Mouse (Mus musculus) heart, embryonic 12.5 days (tissue): Measurements from ENCODE around the gene Arsg. TPM values are rescaled to one million over a fixed set of nuclear protein-coding genes. Genes with fewer than 3 reads are reported as not detected.

ENCODE experiments used
- ATAC-seq: fragments of 200-750 bp; cut with Nextera tagmentation; 2 replicates; pipeline ENCODE4 v1.8.0; 2017; ENCODE audit warnings: moderate TSS enrichment, moderate library complexity; ENCODE audit not compliant: insufficient number of reproducible peaks, low FRiP score
- H3K27ac ChIP-seq: fragments of 300-500 bp; sonication (generic); 2 replicates; pipeline ENCODE4 v1.5.1; 2016; ENCODE audit warnings: mild to moderate bottlenecking, moderate library complexity; ENCODE audit not compliant: poor library complexity, severe bottlenecking
- H3K27me3 ChIP-seq: fragments of 300-500 bp; sonication (generic); replicated peaks from 2 replicates; pipeline ENCODE4 v1.6.1; 2016; ENCODE audit warnings: mild to moderate bottlenecking, moderate library complexity
- H3K36me3 ChIP-seq: fragments of 300-500 bp; sonication (generic); 2 replicates; pipeline ENCODE4 v1.6.1; 2016; ENCODE audit warnings: mild to moderate bottlenecking, moderate library complexity
- H3K4me1 ChIP-seq: fragments of 300-500 bp; sonication (generic); replicated peaks from 2 replicates; pipeline ENCODE4 v1.6.1; 2016; ENCODE audit warnings: mild to moderate bottlenecking
- H3K4me2 ChIP-seq: fragments of 300-500 bp; sonication (generic); 2 replicates; pipeline ENCODE4 v1.6.1; 2016; ENCODE audit warnings: mild to moderate bottlenecking, moderate library complexity
- H3K4me3 ChIP-seq: fragments of 300-500 bp; sonication (generic); 2 replicates; pipeline ENCODE4 v1.5.1; 2016; ENCODE audit warnings: mild to moderate bottlenecking
- H3K9ac ChIP-seq: fragments of 300-500 bp; sonication (generic); 2 replicates; pipeline ENCODE4 v1.6.1; 2016; ENCODE audit warnings: mild to moderate bottlenecking, moderate library complexity
- H3K9me3 ChIP-seq: fragments of 300-500 bp; sonication (generic); replicated peaks from 2 replicates; pipeline ENCODE4 v1.6.1; 2016; ENCODE audit warnings: mild to moderate bottlenecking, moderate library complexity
- WGBS: fragments of 180-500 bp; shearing (Covaris S2); methylation state at CpG from one replicate; pipeline ENCODE4 v1.1.7; 2016; 5-methylcytosine and 5-hydroxymethylcytosine counted together
- polyA plus RNA-seq: library from polyadenylated mRNA; unstranded; fragments of >200 nt; fragmentation: Nextera tagmentation; extraction: Ambion mirVana; gene quantifications from 2 replicates; pipeline ENCODE4 v1.2.1, GENCODE M21; 2016

Arsg gene
- polyA plus RNA-seq, 1 experiment from 2014 or later: 5.7 TPM

DNA sequence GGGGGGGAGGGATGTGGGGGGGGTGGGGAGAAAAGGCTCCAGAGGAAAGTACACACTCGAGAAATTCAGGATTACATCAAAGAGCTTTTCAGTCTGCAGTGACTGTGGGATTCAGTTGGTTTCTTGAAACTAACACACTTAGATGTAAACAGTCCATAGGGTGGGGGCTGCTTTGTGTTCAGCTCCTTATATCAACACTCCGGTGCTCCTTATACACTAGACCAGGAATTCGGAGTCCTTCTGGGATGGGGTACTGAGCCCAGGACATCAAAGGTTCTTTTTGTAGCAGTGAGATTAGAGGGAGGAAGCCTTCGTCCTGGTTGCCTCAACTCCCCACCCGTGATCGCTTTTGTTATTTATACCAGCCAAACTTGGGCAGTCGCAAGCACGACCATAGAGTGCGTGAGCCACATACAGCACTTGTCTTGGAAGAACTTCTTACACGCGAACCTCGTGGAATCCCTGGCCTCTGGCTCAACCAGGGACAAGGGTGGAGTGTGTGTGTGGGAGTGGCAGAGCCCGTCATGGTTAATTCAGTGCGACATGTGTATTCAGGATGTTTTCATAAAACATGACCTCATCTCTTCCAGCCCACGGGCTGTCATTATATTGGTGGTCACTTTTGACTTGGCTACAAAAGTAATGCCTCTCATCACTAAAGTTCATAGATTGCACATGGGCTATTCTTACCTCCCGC is 73.3 kb downstream of the Arsg start:
- H3K9me3 ChIP-seq: no peaks in the 10 kb centered on the region
- no peak for ATAC-seq
- peaks cover 34% of the 10 kb centered on the region for H3K4me1 ChIP-seq
- 53% methylated on average over 16 of the region's 16 CpGs for WGBS
- H3K9ac ChIP-seq: no peak overlapping the region
- H3K36me3 ChIP-seq: no peaks in the 10 kb centered on the region
- H3K4me2 ChIP-seq: no peak overlapping the region
- H3K4me3 ChIP-seq: no peak overlapping the region
- 0 out of 2 replicates have a peak, but pooled peaks cover 2% of the 10 kb centered on the region for H3K27me3 ChIP-seq
- H3K27ac ChIP-seq: no peak overlapping the region

DNA sequence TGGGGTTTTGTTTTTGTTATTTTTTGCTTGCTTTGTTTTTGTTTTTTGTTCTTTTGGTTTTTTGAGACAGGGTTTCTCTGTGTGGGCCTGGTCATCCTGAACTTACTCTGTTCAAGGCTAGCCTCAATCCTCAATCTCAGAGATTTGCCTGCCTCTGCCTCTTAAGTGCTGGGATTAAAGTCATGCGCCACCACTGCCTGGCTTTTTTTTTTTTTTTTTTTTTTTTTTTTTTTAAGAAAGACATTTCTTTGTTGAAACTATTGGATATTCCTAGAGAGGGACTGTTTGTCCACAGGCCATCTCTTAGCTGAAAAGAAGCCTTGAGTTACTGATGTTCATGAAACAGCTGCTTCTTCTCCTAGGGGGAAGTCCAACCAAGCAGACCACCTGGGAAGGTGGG is 74.5 kb downstream of the Arsg start:
- Histone ChIP-seq H3K9me3 (no peaks in the 10 kb centered on the region), H3K4me3 (no peak overlapping the region), H3K27ac (no peak overlapping the region), H3K4me1 (peaks cover 34% of the 10 kb centered on the region), H3K27me3 (no peaks in the 10 kb centered on the region), H3K9ac (no peak overlapping the region), H3K36me3 (no peaks in the 10 kb centered on the region), H3K4me2 (no peak overlapping the region)
- WGBS: 94% methylated on average over 1 of the region's 1 CpGs
- no peak for ATAC-seq

DNA sequence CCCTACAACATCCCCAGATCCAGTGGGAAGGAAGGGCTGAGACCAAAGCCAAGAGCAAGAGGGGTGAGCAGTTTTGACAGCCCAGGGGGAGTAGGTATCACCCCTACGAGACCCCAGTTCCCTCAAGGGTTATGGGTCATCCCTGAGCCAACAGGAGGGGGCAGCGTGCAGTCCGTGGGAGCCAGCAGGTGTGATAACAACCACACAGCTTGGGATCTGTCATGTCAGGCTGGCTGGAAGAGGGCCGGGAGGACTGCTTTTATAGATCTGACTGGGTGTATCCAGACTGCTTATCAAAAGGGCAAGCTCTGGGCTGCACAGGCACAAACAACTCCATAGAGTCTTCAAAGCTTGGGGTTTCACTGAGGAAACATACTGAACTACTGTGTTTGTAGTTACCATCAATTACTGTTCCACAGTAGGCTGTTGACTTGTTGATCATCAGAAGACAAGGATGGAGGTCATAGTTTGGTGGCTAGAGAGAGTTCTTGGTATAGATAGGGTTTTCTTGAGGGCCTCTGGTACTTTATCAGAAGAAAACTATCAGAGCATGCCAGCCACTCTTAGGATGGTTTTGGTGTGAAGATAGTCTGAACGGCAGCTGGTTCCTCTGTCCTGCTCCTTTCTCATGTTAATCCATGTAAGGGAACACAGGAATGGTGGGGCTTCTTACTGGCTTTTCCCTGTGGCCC is 76.6 kb downstream of the Arsg start:
- no peak overlapping the region for H3K4me3 ChIP-seq

DNA sequence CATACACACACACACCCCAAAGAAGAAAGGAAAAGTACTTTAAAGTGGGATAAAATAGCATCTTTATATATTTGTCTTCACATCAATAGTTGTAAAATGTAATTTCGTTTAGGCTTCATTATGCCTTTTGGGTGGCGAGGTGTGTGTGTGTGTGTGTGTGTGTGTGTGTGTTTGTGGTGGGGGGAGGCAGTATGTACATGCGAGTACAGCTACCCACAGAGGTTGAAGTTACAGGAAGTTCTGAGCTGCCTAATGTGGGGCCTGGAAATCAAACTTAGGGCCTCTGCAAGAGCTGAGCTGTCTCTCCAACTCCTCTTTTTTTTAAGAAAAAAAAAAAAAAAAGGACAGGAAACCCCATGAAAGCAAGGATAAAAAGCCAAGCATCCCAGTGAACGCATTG is 80.7 kb downstream of the Arsg start:
- ATAC-seq: no peak
- Histone ChIP-seq H3K4me3 (no peak overlapping the region), H3K27me3 (no peaks in the 10 kb centered on the region), H3K9me3 (no peaks in the 10 kb centered on the region), H3K36me3 (no peaks in the 10 kb centered on the region), H3K4me2 (no peak overlapping the region), H3K9ac (no peak overlapping the region), H3K4me1 (peaks cover 45% of the 10 kb centered on the region), H3K27ac (no peak overlapping the region)
- 65% methylated on average over 4 of the region's 4 CpGs for WGBS

More for the DNA sequence above, 76.6 kb downstream of the Arsg start:
- Histone ChIP-seq H3K9ac (no peak overlapping the region), H3K27me3 (no peaks in the 10 kb centered on the region), H3K27ac (no peak overlapping the region), H3K9me3 (no peaks in the 10 kb centered on the region), H3K4me1 (peaks cover 40% of the 10 kb centered on the region), H3K4me2 (no peak overlapping the region), H3K36me3 (no peaks in the 10 kb centered on the region)
- peak; percentile 80 for ATAC-seq
- WGBS: 46% methylated on average over 5 of the region's 5 CpGs

DNA sequence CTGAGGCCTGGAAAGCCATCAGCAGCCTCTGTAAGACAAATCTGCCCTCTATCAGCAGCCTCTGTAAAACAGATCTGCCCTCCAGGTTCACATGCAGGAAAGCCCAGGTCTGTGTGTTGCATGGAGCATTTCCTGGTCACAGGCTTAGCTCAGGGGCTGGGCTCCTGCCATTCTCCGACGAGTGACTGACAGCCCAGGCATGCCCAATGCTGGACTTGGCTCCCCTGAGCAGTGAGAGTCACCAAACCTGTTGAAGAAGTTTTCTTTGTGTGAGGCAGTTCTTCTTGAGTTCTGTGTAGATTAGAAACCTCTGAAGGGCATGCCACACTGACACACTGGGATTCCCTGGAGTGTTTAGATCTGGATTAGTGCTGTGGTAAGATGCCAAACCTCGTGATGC is 81.3 kb downstream of the Arsg start:
- H3K36me3 ChIP-seq: no peaks in the 10 kb centered on the region
- WGBS: 42% methylated on average over 3 of the region's 3 CpGs
- H3K9ac ChIP-seq: no peak overlapping the region
- no peak overlapping the region for H3K4me2 ChIP-seq
- H3K27ac ChIP-seq: no peak overlapping the region; the same call in 1 of the 2 replicates
- ATAC-seq: no peak
- no peaks in the 10 kb centered on the region for H3K27me3 ChIP-seq
- H3K4me1 ChIP-seq: peaks cover 49% of the 10 kb centered on the region
- no peak overlapping the region for H3K4me3 ChIP-seq
- no peaks in the 10 kb centered on the region for H3K9me3 ChIP-seq

DNA sequence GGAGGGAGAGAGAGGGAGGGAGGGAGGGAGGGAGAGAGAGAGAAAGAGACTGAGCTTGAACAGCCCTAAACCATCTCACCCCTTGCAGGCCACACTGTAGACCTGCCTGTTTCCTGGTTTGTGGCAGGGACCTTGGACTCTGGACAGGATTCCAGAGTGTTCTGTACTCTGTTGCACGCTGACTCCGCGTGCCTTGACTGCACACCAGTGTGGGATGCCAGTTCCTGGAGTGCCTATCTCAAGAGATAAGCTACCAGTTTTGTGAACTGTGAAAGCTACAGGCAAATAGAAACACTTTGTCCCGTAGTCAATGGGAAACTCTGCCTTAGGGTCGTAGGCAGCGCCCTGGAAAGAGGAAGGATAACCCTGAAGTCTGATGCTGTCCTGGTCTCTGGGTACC is 83.0 kb downstream of the Arsg start:
- Histone ChIP-seq H3K36me3 (no peaks in the 10 kb centered on the region), H3K4me1 (peaks cover 56% of the 10 kb centered on the region), H3K9me3 (no peaks in the 10 kb centered on the region; the same call in 1 of the 2 replicates), H3K9ac (no peak overlapping the region), H3K4me2 (no peak overlapping the region), H3K27me3 (no peaks in the 10 kb centered on the region), H3K27ac (peak overlapping the region; percentile 22; the same call in 1 of the 2 replicates), H3K4me3 (no peak overlapping the region)
- WGBS: 26% methylated on average over 6 of the region's 6 CpGs
- ATAC-seq: 0 out of 2 replicates have a peak, but pooled peaks have one; percentile 46

GRCm38 (mm10) chr11:109557419-109557818 is 84.2 kb downstream of the Arsg start:
- H3K9me3 ChIP-seq: no peaks in the 10 kb centered on the region; the same call in 1 of the 2 replicates
- WGBS: 42% methylated on average over 11 of the region's 11 CpGs
- no peaks in the 10 kb centered on the region for H3K27me3 ChIP-seq
- ATAC-seq: peak; percentile 82
- H3K9ac ChIP-seq: no peak overlapping the region
- H3K36me3 ChIP-seq: no peaks in the 10 kb centered on the region
- no peak overlapping the region for H3K4me3 ChIP-seq
- H3K27ac ChIP-seq: peak overlapping the region; percentile 30
- H3K4me2 ChIP-seq: 0 out of 2 replicates have a peak overlapping the region, but pooled peaks have one; percentile 2
- peaks cover 56% of the 10 kb centered on the region for H3K4me1 ChIP-seq

DNA sequence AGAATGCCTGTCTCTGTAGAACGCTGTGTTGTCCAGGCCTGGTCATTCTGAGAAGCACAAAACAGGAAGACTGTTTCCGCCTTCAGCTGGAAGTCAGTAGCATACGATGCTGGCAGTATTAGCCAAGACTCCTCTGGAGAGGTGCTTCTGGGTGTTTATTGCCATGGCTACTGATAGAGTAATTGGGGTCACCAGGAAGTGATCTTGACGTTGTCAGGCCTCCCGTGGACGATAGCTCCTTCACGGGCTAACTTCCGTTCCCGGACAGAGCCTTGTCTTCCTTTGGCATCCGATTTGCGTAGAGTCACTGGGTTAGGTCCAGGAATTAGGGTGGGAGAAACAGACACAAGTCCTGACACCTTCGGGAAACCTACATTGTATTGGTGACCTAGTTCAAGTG is 86.1 kb downstream of the Arsg start:
- Histone ChIP-seq H3K9me3 (no peaks in the 10 kb centered on the region; the same call in 1 of the 2 replicates), H3K4me1 (peaks cover 51% of the 10 kb centered on the region), H3K4me3 (no peak overlapping the region), H3K4me2 (peak overlapping the region; percentile 3; the same call in 1 of the 2 replicates), H3K9ac (no peak overlapping the region), H3K36me3 (no peaks in the 10 kb centered on the region), H3K27ac (no peak overlapping the region), H3K27me3 (no peaks in the 10 kb centered on the region)
- ATAC-seq: no peak
- WGBS: 75% methylated on average over 12 of the region's 12 CpGs

DNA sequence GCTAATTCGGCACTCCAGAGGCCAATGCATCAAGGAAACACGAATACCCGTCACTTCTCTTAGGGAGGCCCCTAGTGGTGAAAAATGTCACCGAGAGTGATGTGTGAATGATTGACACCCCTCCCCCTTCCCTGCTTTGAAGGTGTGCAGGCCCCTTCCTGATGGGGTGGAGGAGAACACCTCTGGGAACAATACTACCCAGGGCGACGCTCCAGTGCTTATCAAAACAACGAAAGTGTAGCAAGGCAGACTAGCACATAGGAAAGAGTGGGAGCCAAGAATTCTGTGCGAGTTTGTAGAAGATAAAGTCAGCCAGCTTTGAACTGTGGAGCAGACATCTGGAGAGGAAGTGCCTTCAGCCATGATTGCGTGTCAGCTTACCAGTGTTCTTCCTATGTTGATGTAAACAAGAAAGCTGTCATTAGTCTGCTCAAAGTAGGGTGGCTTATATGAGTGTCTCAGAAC is 87.7 kb downstream of the Arsg start:
- Histone ChIP-seq H3K27me3 (no peaks in the 10 kb centered on the region), H3K9me3 (no peaks in the 10 kb centered on the region; the same call in 1 of the 2 replicates), H3K4me1 (peaks cover 41% of the 10 kb centered on the region), H3K4me3 (no peak overlapping the region), H3K9ac (no peak overlapping the region), H3K36me3 (no peaks in the 10 kb centered on the region), H3K4me2 (no peak overlapping the region), H3K27ac (peak overlapping the region; percentile 44)
- ATAC-seq: peak; percentile 53
- WGBS: 6% methylated on average over 9 of the region's 9 CpGs

- Histone ChIP-seq H3K27me3 (no peaks in the 10 kb centered on the region), H3K27ac (peak overlapping the region; percentile 44; the same call in 1 of the 2 replicates), H3K9me3 (no peaks in the 10 kb centered on the region; the same call in 1 of the 2 replicates), H3K36me3 (no peaks in the 10 kb centered on the region), H3K9ac (no peak overlapping the region), H3K4me2 (no peak overlapping the region), H3K4me1 (peaks cover 35% of the 10 kb centered on the region), H3K4me3 (no peak overlapping the region)
- ATAC-seq: no peak
- 65% methylated on average over 3 of the region's 3 CpGs for WGBS
These were observed 88.3 kb downstream of the Arsg start for GRCm38 (mm10) chr11:109561445-109561844.

DNA sequence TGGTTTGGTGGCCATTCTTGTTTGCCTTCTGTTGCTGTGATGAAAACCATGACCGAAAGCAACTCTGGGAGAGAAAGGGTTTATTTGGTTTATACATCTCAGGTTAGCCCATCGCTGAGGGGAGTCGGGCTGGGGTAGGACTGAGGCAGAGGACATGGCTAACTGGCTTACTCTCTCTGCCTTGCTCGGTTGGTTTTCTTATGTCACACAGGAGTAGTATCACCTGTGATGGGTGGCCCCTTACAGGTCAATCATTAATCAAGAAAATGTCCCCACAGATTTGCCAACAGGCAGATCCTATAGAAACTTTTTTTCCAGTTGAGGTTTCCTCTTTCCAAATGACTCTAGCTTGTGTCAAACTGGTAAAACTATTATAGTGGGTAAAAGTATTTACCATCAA is 90.5 kb downstream of the Arsg start:
- peaks cover 18% of the 10 kb centered on the region for H3K4me1 ChIP-seq
- H3K4me3 ChIP-seq: no peak overlapping the region
- no peak for ATAC-seq
- H3K9ac ChIP-seq: no peak overlapping the region
- no peaks in the 10 kb centered on the region for H3K27me3 ChIP-seq
- WGBS: 89% methylated on average over 4 of the region's 4 CpGs
- H3K4me2 ChIP-seq: no peak overlapping the region
- H3K9me3 ChIP-seq: no peaks in the 10 kb centered on the region; the same call in 1 of the 2 replicates
- no peak overlapping the region for H3K27ac ChIP-seq
- no peaks in the 10 kb centered on the region for H3K36me3 ChIP-seq
